8 mouse cellular contexts compared by ENCODE assay signal in the genomic region with DNA sequence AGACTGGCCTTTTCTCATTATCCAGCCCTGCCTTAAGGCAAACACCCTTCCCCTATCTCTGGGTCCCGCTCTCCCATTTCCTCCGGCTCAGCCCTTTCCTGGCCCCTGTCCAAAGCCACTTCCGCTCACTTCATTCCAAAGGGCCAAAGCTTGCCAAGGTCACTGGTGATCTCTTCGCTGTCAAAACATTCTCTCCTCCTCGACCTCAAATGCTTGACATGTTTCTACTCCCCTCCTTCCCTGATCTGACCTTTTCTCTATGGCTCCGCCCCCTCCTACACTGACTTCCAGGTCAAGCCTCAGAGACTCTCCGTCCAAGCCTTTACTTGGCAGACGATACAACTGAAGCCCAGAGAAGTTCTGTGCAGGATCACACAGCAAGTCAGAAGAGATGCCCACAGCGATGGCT. TPM values are rescaled to one million over a fixed set of nuclear protein-coding genes. Genes with fewer than 3 reads are reported as not detected.
DNase-seq lines count a peak whose midpoint lies in the region; ATAC-seq lines count a peak whose summit lies in the region.

No protein-coding gene starts in this region.

- 11% methylated on average over 9 of the region's 9 CpGs for WGBS in heart, embryonic 12.5 days

- H3K27ac ChIP-seq in heart, embryonic 12.5 days (ENCODE audit: poor library complexity, severe bottlenecking), result peak overlapping the region; percentile 79

- peak; percentile 54 for DNase-seq in MN1 (ENCODE audit: low spot score)
- peak; percentile 84 for DNase-seq in adrenal gland, postnatal 25 days
- peak; percentile 91 for DNase-seq in kidney, postnatal 36 days
- peak; percentile 68 for DNase-seq in ovary, adult 18-20 months (ENCODE audit: low spot score)
- DNase-seq in frontal cortex, postnatal 25 days (ENCODE audit: low spot score in 2 of 2), result no peak
- DNase-seq in layer of hippocampus, adult 9-10 months (ENCODE audit: low spot score), result no peak
- DNase-seq in frontal cortex, postnatal 14 days (ENCODE audit: low spot score in 2 of 2), result no peak

- H3K4me1 ChIP-seq in heart, embryonic 12.5 days (replicated peaks), result peaks cover 76% of the 10 kb centered on the region

- peak overlapping the region; percentile 51 for H3K4me2 ChIP-seq in heart, embryonic 12.5 days

- ATAC-seq in heart, embryonic 12.5 days (ENCODE audit: insufficient number of reproducible peaks, low FRiP score), result peak; percentile 79

- no peaks in the 10 kb centered on the region for H3K9me3 ChIP-seq in heart, embryonic 12.5 days (replicated peaks)

- H3K4me3 ChIP-seq in heart, embryonic 12.5 days, result no peak overlapping the region

- no peaks in the 10 kb centered on the region for H3K27me3 ChIP-seq in heart, embryonic 12.5 days (replicated peaks)

- no peaks in the 10 kb centered on the region for H3K36me3 ChIP-seq in heart, embryonic 12.5 days

- no peak overlapping the region for H3K9ac ChIP-seq in heart, embryonic 12.5 days

RNA-seq across cellular contexts. Expression of a gene that starts 7.0 kb away (rescaled TPM):
- total RNA-seq in adrenal gland, postnatal 25 days (2021), result 42.4 and 43.3 TPM in 2 replicates
- 16.5 and 17.8 TPM in 2 replicates for polyA plus RNA-seq in heart, embryonic 12.5 days (2016; fragmentation: Nextera tagmentation; extraction: Ambion mirVana)

RNA-seq across cellular contexts. Expression of a gene that starts 56.7 kb away (rescaled TPM):
- total RNA-seq in adrenal gland, postnatal 25 days (2021), result 16.7 and 22.0 TPM in 2 replicates
- 11.6 and 12.2 TPM in 2 replicates for polyA plus RNA-seq in heart, embryonic 12.5 days (2016; fragmentation: Nextera tagmentation; extraction: Ambion mirVana)

Comparison
In these comparisons a context has a peak if more than half of its experiments do, and no peak if none do; other contexts are left out.
1. DNase-seq: peak in MN1 (single experiment), adrenal gland, postnatal 25 days (single experiment), kidney, postnatal 36 days (2 of 2) and ovary, adult 18-20 months (single experiment); none in frontal cortex, postnatal 25 days (0 of 2), layer of hippocampus, adult 9-10 months (single experiment) and frontal cortex, postnatal 14 days (0 of 2).